Mouse (Mus musculus) adrenal gland, postnatal 14 days (tissue): ENCODE data around the gene Tbx4. TPM values are rescaled to one million over a fixed set of nuclear protein-coding genes. Genes with fewer than 3 reads are reported as not detected.

Experiments
- DNase-seq: peaks from one replicate; pipeline ENCODE4 v3.0.0; 2021; ENCODE audit warnings: mixed read lengths
- long read RNA-seq, 2 experiments: library from polyadenylated mRNA; stranded (forward); transcript quantifications; one replicate each; pipeline ENCODE4 v2.0.0; 2021
- total RNA-seq: library from RNA; stranded (reverse); gene quantifications from 2 replicates; pipeline ENCODE4 v1.2.3, GENCODE M21; 2021

The Tbx4 gene
- total RNA-seq, result not detected in 2 replicates
- long read RNA-seq, experiment 1, result 0 reads
- long read RNA-seq, experiment 2, result 0 reads

GRCm38 (mm10) chr11:85885665-85886428 lies at the start of gene Tbx4:
Gene Tbx4, plus strand, starts transcription at chr11:85886422.
- no peak for DNase-seq

- peak; percentile 60 for DNase-seq
These were observed 49.5 kb upstream of the Tbx4 start for GRCm38 (mm10) chr11:85836523-85837290.

DNA sequence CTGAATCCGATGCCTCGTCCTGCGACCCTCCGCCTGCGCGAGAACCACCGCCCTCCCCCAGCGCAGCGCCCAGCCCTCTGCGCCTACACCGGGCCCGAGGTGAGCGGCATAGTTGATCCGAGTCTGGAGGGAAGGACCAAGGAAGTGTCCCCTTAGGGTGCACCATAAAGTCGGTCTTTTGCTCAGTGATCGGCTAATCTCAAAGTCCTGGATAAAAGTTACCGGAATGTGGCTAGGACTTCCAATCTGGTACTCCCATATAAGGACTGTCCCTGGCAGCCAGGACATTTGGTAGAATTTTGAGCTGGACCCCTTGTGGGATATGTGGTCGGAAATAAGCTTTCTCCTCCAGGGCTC lies 49.0 kb upstream of the Tbx4 start:
- DNase-seq, result peak; percentile 31

- DNase-seq, result peak; percentile 58
These were observed 48.4 kb upstream of the Tbx4 start for GRCm38 (mm10) chr11:85837648-85838423.

DNA sequence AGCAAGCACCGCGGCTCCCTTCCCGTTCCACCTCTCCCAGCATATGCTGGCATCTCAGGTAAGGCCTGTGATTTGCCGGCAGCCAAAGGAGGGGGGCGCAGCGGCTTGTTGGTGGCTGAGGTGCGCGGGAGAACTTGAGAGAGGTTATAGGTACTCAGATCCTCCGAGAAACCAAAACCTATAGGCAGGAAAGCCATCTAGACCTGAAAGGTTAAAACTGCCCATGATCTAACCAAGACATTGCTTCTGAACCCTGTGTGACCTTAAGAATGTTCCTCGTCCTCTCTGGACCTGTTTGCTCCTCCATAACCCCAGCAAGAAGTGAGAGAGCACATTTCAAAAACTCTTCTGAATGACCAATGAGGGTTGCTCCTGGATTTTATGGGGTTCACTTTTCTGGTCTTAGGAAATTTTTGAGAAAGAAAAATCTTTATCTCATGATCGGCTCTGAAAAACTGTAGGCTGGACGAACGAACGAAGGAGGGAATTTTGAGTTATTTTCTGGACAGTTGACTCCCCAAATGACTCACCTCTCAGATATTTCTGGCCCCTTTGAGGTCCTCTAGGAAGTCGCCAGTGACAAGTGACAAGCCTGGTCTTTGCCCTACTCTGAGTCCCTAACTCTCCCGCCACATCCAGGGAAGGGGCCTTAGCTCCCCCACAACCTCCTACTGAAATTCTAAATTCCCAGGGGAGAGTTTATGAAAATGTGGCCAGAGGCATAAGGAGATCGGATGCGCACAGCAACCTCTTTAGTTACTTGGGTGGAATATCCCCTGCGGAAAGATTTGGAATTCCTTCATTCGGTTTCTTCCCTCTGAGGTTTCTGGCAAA lies 47.6 kb upstream of the Tbx4 start:
- DNase-seq, result no peak

DNA sequence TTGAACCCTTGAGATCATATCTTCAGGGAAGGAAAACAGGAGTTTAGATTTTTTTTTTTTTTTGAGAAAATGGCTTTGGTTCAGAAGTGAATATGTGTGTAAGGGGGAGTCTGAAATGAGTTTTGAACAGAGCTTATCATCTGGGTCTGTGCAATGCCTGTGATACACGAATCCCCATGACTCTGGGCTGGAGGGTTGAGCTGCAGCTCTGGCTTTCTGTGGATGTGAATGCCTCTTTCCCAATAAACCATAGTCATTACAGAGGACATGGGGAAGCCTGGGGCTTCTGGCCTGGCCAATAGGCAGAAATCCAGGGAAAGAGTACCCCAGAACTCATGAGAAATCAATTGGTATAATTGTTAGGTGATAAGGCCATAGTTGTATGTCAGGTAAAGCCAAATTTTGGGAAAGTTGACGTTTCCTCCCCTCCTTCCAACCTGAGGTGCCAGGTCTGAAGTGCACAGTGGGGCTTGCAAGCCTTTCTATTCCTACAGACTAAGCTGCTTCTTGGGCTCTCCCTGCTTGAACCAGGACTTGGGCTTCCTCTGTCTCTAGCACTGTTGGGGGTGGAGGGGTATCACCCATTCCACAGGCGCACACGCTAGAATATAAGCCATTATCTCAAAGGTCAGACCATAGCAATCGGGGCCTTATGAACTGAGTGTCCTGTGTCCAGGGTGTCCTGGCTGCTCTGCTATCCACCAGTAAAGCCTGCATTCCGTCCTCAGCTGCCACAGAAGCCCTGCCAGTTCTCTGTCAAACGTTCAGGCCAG lies 46.8 kb upstream of the Tbx4 start:
- no peak for DNase-seq

DNA sequence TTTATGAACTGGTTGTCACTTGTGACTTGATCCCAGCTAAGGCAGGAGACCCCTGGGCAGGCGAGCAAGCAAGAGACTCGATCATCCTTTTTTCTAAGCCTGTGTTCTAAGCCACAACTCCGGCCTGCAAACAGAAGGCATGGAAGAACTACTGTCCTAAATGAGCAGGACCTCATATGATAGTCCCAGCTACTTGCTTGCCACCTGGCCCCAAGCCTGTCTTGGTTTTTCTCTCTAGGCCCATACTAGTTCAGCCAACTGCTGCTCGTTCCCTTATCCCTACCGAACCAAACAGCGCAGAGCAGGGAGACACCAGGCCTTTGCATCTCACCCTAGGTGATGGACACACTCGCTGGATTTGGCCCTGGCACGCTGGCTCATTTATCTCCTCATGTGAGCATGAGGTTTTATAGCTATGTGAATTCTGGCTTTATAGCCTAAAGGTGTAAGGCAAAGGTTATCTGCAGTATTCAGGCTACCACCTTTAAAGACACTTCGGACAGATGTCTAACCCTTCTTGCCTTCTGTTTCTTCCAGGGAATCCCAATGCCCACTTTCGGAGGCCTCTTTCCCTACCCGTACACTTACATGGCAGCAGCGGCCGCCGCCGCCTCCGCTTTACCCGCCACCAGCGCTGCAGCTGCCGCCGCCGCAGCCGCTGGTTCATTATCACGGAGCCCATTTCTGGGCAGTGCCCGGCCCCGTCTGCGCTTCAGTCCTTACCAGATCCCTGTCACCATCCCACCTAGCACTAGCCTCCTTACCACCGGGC lies 46.0 kb upstream of the Tbx4 start:
- DNase-seq, result no peak

GRCm38 (mm10) chr11:85840803-85841145 lies 45.4 kb upstream of the Tbx4 start:
- peak; percentile 17 for DNase-seq

- DNase-seq, result peak; percentile 22
These were observed 45.0 kb upstream of the Tbx4 start for GRCm38 (mm10) chr11:85841211-85841681.

GRCm38 (mm10) chr11:85841980-85842379 lies 44.2 kb upstream of the Tbx4 start:
- DNase-seq, result peak; percentile 92

GRCm38 (mm10) chr11:85842596-85843346 lies 43.5 kb upstream of the Tbx4 start:
- peak; percentile 29 for DNase-seq

DNA sequence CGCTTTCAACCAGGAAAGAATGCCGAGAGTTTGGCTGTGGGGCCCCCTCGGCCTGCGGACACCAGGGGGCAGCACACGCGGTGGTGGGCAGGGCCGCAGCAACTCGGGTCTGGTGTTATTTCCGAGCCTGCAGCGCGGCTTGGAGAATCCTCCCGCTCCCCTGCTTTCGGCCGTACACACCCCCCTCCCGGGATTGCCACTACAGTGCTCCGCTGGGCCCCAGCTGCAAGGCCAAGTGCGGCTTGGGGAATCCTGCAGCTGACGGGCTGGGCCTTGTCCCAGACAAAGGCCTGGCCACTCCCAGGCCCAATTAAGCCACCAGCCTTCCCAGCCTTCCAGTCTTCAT lies 42.9 kb upstream of the Tbx4 start:
- DNase-seq, result peak; percentile 93

DNA sequence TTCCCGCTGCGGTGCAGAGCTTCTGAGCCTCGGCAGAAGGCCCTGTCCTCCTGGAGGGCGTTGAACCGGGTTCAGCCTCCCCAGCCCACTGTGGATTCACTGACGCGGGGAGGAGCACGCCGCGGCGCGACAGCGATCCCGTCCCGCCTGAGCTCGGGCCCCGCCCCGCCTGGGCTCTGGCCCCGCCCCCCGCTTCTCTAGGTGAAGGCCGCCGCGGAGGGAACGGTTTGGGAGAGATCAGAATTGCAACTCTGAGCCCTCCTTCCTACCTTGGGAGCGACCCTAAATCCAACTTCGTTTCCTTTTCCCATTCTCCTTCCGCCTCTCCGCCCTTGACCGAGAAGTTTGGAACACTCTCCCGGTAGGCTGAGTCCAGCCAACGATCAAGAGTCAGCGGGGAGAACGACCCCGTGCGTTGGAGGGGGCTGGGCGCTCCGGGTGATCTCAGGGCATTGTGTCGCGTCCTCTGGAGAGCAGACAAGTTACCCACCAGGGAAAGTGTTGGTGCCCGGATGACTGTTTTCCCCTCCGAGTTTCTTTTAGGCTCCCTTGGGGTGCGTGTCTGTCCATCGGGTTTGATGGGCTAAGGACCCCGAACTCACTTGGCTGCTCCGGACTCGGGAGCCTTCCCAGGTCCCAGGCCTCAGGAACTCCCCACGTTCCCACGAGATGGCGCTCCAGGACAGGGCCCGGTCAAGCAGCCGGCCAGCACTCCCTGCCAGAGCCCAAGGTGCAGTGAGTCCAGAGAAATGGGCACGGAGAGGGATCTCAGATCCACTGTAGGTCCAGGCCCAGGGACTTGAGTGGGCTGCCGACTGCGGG lies 41.9 kb upstream of the Tbx4 start:
- DNase-seq, result peak; percentile 96

GRCm38 (mm10) chr11:85844971-85845370 lies 41.3 kb upstream of the Tbx4 start:
- no peak for DNase-seq

DNA sequence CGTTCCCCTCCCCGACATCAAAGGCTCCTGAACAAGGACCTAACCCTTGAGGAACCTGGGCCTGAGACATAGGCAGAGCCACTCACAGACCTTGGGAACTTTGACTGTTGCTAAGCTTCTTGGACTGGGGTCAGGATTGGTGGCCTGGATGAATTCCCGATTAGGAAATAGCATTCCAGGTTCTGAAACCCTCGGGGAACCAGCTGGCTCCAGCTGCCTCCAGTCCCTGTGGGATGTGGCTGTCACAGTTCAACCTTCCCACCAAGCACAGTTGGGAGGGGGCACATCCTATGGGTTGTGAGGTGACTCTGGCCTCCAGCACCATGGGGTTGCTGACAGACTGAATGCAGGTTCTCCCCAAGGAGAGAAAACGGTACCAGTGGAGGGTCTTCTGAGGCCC lies 40.3 kb upstream of the Tbx4 start:
- DNase-seq, result peak; percentile 67

- peak; percentile 70 for DNase-seq
These were observed 39.7 kb upstream of the Tbx4 start for GRCm38 (mm10) chr11:85846509-85846908.

- peak; percentile 88 for DNase-seq
These were observed 37.2 kb upstream of the Tbx4 start for GRCm38 (mm10) chr11:85849037-85849436.

- DNase-seq, result no peak
These were observed 36.0 kb upstream of the Tbx4 start, which contains the start of gene Gm11444 for GRCm38 (mm10) chr11:85850233-85850632. Gene Gm11444, minus strand, starts transcription at chr11:85850333.

- DNase-seq, result peak; percentile 52
These were observed 35.5 kb upstream of the Tbx4 start for GRCm38 (mm10) chr11:85850758-85851157.
